Mouse (Mus musculus) activated CD4-positive, CD25-positive, alpha-beta regulatory T cell (primary cell): ENCODE results near the gene Zfp738. TPM values are rescaled to one million over a fixed set of nuclear protein-coding genes. Genes with fewer than 3 reads are reported as not detected.

ENCODE experiments used
- polyA plus RNA-seq, 2 experiments: library from polyadenylated mRNA; unstranded; fragments of 100-300 nt; shearing (Covaris generic); gene quantifications; one replicate each; pipeline ENCODE4 v1.2.1; 2017

Gene Zfp738
- 10 to 100 TPM; 17.8 to 25.1 TPM for polyA plus RNA-seq

GRCm38 (mm10) chr13:67686971-67687370, at the start of gene Zfp738:
Gene Zfp738, minus strand, starts transcription at chr13:67687071.

GRCm38 (mm10) chr13:67728641-67729318, 41.9 kb upstream of the Zfp738 start, which contains the start of gene Zfp65:
Gene Zfp65, minus strand, starts transcription at chr13:67729173.

GRCm38 (mm10) chr13:67637294-67638007, 49.4 kb downstream of the Zfp738 start, which contains the start of the genes Gm49345 and Zfp729a:
Gene Gm49345, minus strand, starts transcription at chr13:67637769.
Gene Zfp729a, minus strand, starts transcription at chr13:67637791.

GRCm38 (mm10) chr13:67609066-67609876, 77.6 kb downstream of the Zfp738 start, which contains the start of gene Zfp729b:
Gene Zfp729b, minus strand, starts transcription at chr13:67609707.

Other genes with a start within 250 kb of the Zfp738 start
- 10 to 100 TPM; 10.2 to 15.6 TPM for gene Zfp874a, start 235.4 kb downstream of the Zfp738 start, polyA plus RNA-seq
- 10 to 100 TPM in 1 of 2 experiments, 1 to 10 TPM in 1; 10.0 to 15.0 TPM for gene Zfp874b, start 202.8 kb downstream of the Zfp738 start, polyA plus RNA-seq
- 10 to 100 TPM; 11.8 to 17.4 TPM for gene Zfp58, start 186.5 kb downstream of the Zfp738 start, polyA plus RNA-seq
- not detected for gene Gm26965, start 160.9 kb downstream of the Zfp738 start, polyA plus RNA-seq
- gene Zfp87, start 160.9 kb downstream of the Zfp738 start, polyA plus RNA-seq = 10 to 100 TPM; 35.4 to 69.7 TPM
- 10 to 100 TPM; 15.1 to 17.3 TPM for gene Zfp748, start 133.2 kb downstream of the Zfp738 start, polyA plus RNA-seq
- gene Zfp729b, start 77.4 kb downstream of the Zfp738 start, polyA plus RNA-seq = 1 to 10 TPM; 6.4 to 8.2 TPM
- gene Gm49345, start 49.3 kb downstream of the Zfp738 start, polyA plus RNA-seq = 1 to 10 TPM; 2.9 to 6.0 TPM
- 1 to 10 TPM; 5.0 to 8.2 TPM for gene Zfp729a, start 49.3 kb downstream of the Zfp738 start, polyA plus RNA-seq
- 1 to 10 TPM; 7.8 to 9.3 TPM for gene Zfp65, start 42.1 kb upstream of the Zfp738 start, polyA plus RNA-seq
- gene Zfp85, start 68.2 kb upstream of the Zfp738 start, polyA plus RNA-seq = 1 to 10 TPM; 5.6 to 7.5 TPM
- gene Zfp493, start 92.6 kb upstream of the Zfp738 start, polyA plus RNA-seq = 1 to 10 TPM in 1 of 2 experiments, under 1 TPM in 1; 0.78 to 1.7 TPM
- 1 to 10 TPM; 4.7 to 6.4 TPM for gene Zfp273, start 126.7 kb upstream of the Zfp738 start, polyA plus RNA-seq
- gene Gm10037, start 144.0 kb upstream of the Zfp738 start, polyA plus RNA-seq = under 1 TPM; 0.48 to 0.86 TPM
- gene BC048507, start 176.3 kb upstream of the Zfp738 start, polyA plus RNA-seq = under 1 TPM in 1 of 2 experiments, not detected in 1; 0.29 TPM